Mouse (Mus musculus): ENCODE data around the gene Gopc.

- TF ChIP-seq CTCF (IDR thresholded peaks at IDR 0.05; ENCODE audit: extremely low read depth, insufficient read length, insufficient replicate concordance, low read depth, low read length) (no peak), POLR2A (IDR thresholded peaks at IDR 0.05; ENCODE audit: low read depth, low read length) (no peak)
Observed at GRCm38 (mm10) chr10:52289261-52289660, 92.7 kb downstream of the Gopc start.
